Mouse (Mus musculus): ENCODE measurements around the gene Ppcs.

- TF ChIP-seq CTCF (IDR thresholded peaks at IDR 0.05; ENCODE audit: borderline replicate concordance, insufficient read depth, low read length) (no peak), POLR2A (IDR thresholded peaks at IDR 0.05; ENCODE audit: low read depth, low read length) (no peak)
Measured at GRCm38 (mm10) chr4:119460728-119461141, 38.5 kb upstream of the Ppcs start.

Measured in embryonic fibroblast, embryonic 13.5 days (primary cell).